Mouse (Mus musculus) liver, embryonic 11.5 days (tissue): ENCODE data around the gene Ppm1e. TPM values are rescaled to one million over a fixed set of nuclear protein-coding genes. Genes with fewer than 3 reads are reported as not detected.

Source experiments
- ATAC-seq: fragments of 200-750 bp; cut with Nextera tagmentation; replicated peaks from 2 replicates; pipeline ENCODE4 v1.8.0; 2017; ENCODE audit warnings: moderate number of reproducible peaks, mild to moderate bottlenecking, moderate TSS enrichment, moderate library complexity; ENCODE audit not compliant: low FRiP score
- DNase-seq: peaks from one replicate; pipeline ENCODE4 v3.0.0-alpha.2; 2017; ENCODE audit warnings: low spot score
- H3K27ac ChIP-seq: fragments of 300-500 bp; sonication (generic); 2 replicates; pipeline ENCODE4 v1.5.1; 2014; ENCODE audit warnings: mild to moderate bottlenecking, low read depth, low read length, control low read depth
- H3K27me3 ChIP-seq: fragments of 300-500 bp; sonication (generic); replicated peaks from 2 replicates; pipeline ENCODE4 v1.6.1; 2014; ENCODE audit warnings: low read length, mixed read lengths; ENCODE audit not compliant: control insufficient read depth, insufficient read depth
- H3K36me3 ChIP-seq: fragments of 300-500 bp; sonication (generic); 2 replicates; pipeline ENCODE4 v1.6.1; 2014; ENCODE audit warnings: mild to moderate bottlenecking, low read length, moderate library complexity, mixed read lengths; ENCODE audit not compliant: control insufficient read depth, insufficient read depth
- H3K4me1 ChIP-seq: fragments of 300-500 bp; sonication (generic); replicated peaks from 2 replicates; pipeline ENCODE4 v1.6.1; 2014; ENCODE audit warnings: low read length, mixed read lengths; ENCODE audit not compliant: control insufficient read depth, insufficient read depth
- H3K4me2 ChIP-seq: fragments of 300-500 bp; sonication (generic); 2 replicates; pipeline ENCODE4 v1.6.1; 2014; ENCODE audit warnings: mild to moderate bottlenecking, control low read depth, moderate library complexity
- H3K4me3 ChIP-seq: fragments of 300-500 bp; sonication (generic); 2 replicates; pipeline ENCODE4 v1.5.1; 2014; ENCODE audit warnings: low read depth, low read length, control low read depth
- H3K9ac ChIP-seq: fragments of 300-500 bp; sonication (generic); 2 replicates; pipeline ENCODE4 v1.6.1; 2014; ENCODE audit warnings: low read depth, low read length, control low read depth
- H3K9me3 ChIP-seq: fragments of 300-500 bp; sonication (generic); 2 replicates; pipeline ENCODE4 v1.6.1; 2016; ENCODE audit warnings: low read length, inconsistent platforms, mixed read lengths; ENCODE audit not compliant: control insufficient read depth
- WGBS: fragments of 180-500 bp; shearing (Covaris S2); extraction: QIAGEN DNeasy Blood & Tissue Kit; methylation state at CpG from one replicate; pipeline ENCODE4 v1.1.7; 2014; 5-methylcytosine and 5-hydroxymethylcytosine counted together
- polyA plus RNA-seq: library from polyadenylated mRNA; unstranded; fragments of >200 nt; fragmentation: Nextera tagmentation; extraction: Ambion mirVana; gene quantifications from 2 replicates; pipeline ENCODE4 v1.2.1, GENCODE M21; 2014

Gene Ppm1e
- polyA plus RNA-seq, result 1.9 and 2.6 TPM in 2 replicates

- H3K4me3 ChIP-seq, result peak within 1 kb of the TSS; percentile 75
- WGBS, result under 1% methylated on average over 95 of the region's 104 CpGs
- no peaks in the 10 kb centered on the region for H3K36me3 ChIP-seq
- H3K4me1 ChIP-seq, result peaks cover 8% of the 10 kb centered on the region; the same call in 1 of the 2 replicates
- H3K9ac ChIP-seq, result peak within 1 kb of the TSS; percentile 62
- ATAC-seq, result peak; percentile 91
- peak; percentile 83 for DNase-seq
- peak within 1 kb of the TSS; percentile 100 for H3K4me2 ChIP-seq
- peaks cover 27% of the 10 kb centered on the region for H3K27me3 ChIP-seq
- no peak within 1 kb of the TSS for H3K27ac ChIP-seq
- no peaks in the 10 kb centered on the region for H3K9me3 ChIP-seq
Observed at GRCm38 (mm10) chr11:87358331-87359261, at the start of gene Ppm1e. Gene Ppm1e, minus strand, starts transcription at chr11:87359023.

GRCm38 (mm10) chr11:87404876-87405275 lies 46.1 kb upstream of the Ppm1e start, which contains the start of the genes Rad51c and Tex14:
Gene Rad51c, minus strand, starts transcription at chr11:87404954.
Gene Tex14, plus strand, starts transcription at chr11:87405065.
- WGBS, result 73% methylated on average over 27 of the region's 27 CpGs
- Histone ChIP-seq H3K27ac (peak within 1 kb of the TSS; percentile 94), H3K9me3 (no peaks in the 10 kb centered on the region), H3K4me2 (peak within 1 kb of the TSS; percentile 88), H3K36me3 (no peaks in the 10 kb centered on the region), H3K4me1 (peaks cover 4% of the 10 kb centered on the region; the same call in 1 of the 2 replicates), H3K9ac (peak within 1 kb of the TSS; percentile 87), H3K4me3 (peak within 1 kb of the TSS; percentile 66), H3K27me3 (no peaks in the 10 kb centered on the region)
- DNase-seq (no peak), ATAC-seq (no peak)

DNA sequence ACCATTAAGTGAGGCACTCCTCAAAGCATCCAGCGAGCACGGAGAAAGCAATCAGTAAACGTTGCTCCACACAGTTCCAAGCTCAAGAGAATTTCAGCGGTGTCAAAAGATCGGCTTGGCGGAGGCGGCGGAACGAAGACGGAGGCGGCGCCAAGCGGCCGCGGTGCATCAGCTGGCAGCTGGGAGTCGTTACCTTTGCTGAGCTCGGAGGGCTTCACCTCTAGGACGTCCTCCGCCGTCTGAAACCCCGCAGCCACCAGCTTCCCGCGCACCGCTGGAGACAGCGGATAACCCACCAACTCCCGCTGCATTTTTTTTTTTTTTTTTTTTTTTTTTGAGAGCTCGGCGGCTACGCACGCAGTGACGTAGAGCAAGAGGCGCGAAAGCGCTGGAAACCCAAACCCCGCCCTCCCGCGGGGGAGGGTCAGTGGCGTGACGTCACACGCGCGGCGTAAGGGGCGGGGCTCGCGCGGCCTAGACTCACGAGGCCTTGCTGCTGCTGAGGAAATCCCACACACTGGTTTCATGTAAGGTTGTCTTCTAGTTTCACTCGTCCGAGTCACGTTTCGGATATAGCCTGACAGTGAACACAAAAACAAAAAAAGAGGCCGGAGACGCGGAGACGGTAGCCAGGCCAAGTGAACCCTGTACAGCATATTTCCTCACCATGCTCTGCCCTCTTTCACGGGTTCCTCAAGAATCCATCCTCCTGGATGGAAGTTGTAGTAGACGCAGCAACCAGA lies 45.5 kb upstream of the Ppm1e start:
- WGBS, result 2% methylated on average over 58 of the region's 58 CpGs
- H3K27ac ChIP-seq, result peak overlapping the region; percentile 94
- ATAC-seq (peak; percentile 94), DNase-seq (peak; percentile 99)
- H3K9ac ChIP-seq, result peak overlapping the region; percentile 87
- H3K36me3 ChIP-seq, result no peaks in the 10 kb centered on the region
- no peaks in the 10 kb centered on the region for H3K9me3 ChIP-seq
- H3K4me3 ChIP-seq, result peak overlapping the region; percentile 66
- H3K27me3 ChIP-seq, result no peaks in the 10 kb centered on the region
- H3K4me2 ChIP-seq, result peak overlapping the region; percentile 88
- peaks cover 4% of the 10 kb centered on the region; the same call in 1 of the 2 replicates for H3K4me1 ChIP-seq

GRCm38 (mm10) chr11:87398402-87398801 lies 39.6 kb upstream of the Ppm1e start:
- Histone ChIP-seq H3K4me1 (no peaks in the 10 kb centered on the region), H3K27me3 (no peaks in the 10 kb centered on the region), H3K4me3 (no peak overlapping the region), H3K4me2 (no peak overlapping the region), H3K27ac (no peak overlapping the region), H3K36me3 (no peaks in the 10 kb centered on the region), H3K9ac (no peak overlapping the region), H3K9me3 (no peaks in the 10 kb centered on the region)
- DNase-seq, result no peak
- ATAC-seq, result no peak
- 85% methylated on average over 2 of the region's 2 CpGs for WGBS

DNA sequence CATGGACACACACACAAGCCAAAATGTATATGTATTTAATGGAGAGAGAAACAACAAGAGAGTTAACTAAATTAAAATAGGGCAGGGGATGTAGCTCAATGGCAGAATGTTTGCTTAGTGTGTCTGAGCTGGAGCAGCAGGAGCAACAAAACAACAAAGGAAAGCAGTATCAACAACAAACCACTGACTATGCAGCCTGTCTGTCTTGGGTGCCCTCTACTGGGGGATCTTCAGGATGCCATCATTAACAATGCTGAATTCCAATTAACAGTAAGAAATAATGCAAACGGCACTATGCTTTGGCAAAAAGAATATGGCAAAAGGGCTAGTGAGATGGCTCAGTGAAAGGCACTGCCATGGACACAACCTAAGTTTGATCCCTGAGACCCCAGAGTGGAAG lies 35.0 kb upstream of the Ppm1e start:
- H3K4me2 ChIP-seq, result no peak overlapping the region
- H3K9me3 ChIP-seq, result no peaks in the 10 kb centered on the region
- no peak for ATAC-seq
- no peaks in the 10 kb centered on the region for H3K27me3 ChIP-seq
- 45% methylated on average over 1 of the region's 1 CpGs for WGBS
- DNase-seq, result no peak
- no peak overlapping the region for H3K27ac ChIP-seq
- H3K4me3 ChIP-seq, result no peak overlapping the region
- no peaks in the 10 kb centered on the region for H3K4me1 ChIP-seq
- H3K9ac ChIP-seq, result no peak overlapping the region
- no peaks in the 10 kb centered on the region for H3K36me3 ChIP-seq

GRCm38 (mm10) chr11:87385676-87386075 lies 26.9 kb upstream of the Ppm1e start:
- WGBS, result 98% methylated on average over 1 of the region's 1 CpGs
- H3K36me3 ChIP-seq, result 0 out of 2 replicates have a peak, but pooled peaks cover 2% of the 10 kb centered on the region

GRCm38 (mm10) chr11:87384551-87384950 lies 25.7 kb upstream of the Ppm1e start:
- ATAC-seq (no peak), DNase-seq (no peak)
- no peaks in the 10 kb centered on the region for H3K9me3 ChIP-seq
- no peak overlapping the region for H3K4me3 ChIP-seq
- no peak overlapping the region for H3K27ac ChIP-seq
- H3K36me3 ChIP-seq, result 0 out of 2 replicates have a peak, but pooled peaks cover 2% of the 10 kb centered on the region
- H3K4me1 ChIP-seq, result no peaks in the 10 kb centered on the region
- WGBS, result 93% methylated on average over 4 of the region's 4 CpGs
- H3K27me3 ChIP-seq, result no peaks in the 10 kb centered on the region
- no peak overlapping the region for H3K4me2 ChIP-seq
- no peak overlapping the region for H3K9ac ChIP-seq

More at GRCm38 (mm10) chr11:87385676-87386075, 26.9 kb upstream of the Ppm1e start:
- no peak overlapping the region for H3K4me2 ChIP-seq
- H3K4me3 ChIP-seq, result no peak overlapping the region
- H3K9ac ChIP-seq, result no peak overlapping the region
- DNase-seq (no peak), ATAC-seq (no peak)
- no peaks in the 10 kb centered on the region for H3K4me1 ChIP-seq
- no peaks in the 10 kb centered on the region for H3K9me3 ChIP-seq
- H3K27ac ChIP-seq, result no peak overlapping the region
- no peaks in the 10 kb centered on the region for H3K27me3 ChIP-seq

DNA sequence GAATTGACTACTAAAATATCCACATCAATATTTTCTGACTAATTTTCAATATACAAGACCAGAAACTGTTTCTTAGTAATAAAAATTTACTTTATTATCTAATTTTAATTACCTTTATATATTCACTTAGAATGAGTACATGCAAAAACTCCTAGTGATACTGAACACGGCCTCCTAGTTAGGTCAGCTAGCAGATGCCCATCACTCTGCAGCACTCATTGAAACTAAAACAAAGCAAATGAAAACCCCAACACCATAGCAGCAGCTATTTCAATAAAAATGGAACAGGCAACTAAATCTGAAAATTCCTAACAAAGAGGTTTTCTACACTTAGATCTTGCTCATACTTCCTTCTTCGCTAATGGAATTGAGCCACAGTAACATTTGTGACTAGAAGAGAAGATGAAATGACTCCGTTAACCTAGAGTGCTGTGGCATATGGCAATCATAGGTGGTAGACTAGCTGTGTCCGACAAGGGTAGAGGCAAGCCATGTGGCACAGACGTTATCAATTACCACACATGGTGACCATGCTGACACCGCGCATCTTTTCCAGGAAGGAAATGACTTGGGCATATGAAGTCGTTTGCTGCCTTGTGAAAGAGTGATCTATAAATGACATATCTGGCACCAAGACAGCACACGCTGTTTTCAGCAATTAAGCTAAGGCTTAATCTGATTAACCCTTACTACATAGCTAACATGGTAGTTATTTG lies 9.2 kb upstream of the Ppm1e start:
- no peak overlapping the region for H3K9ac ChIP-seq
- no peak overlapping the region for H3K27ac ChIP-seq
- H3K4me3 ChIP-seq, result no peak overlapping the region
- no peaks in the 10 kb centered on the region for H3K9me3 ChIP-seq
- peak; percentile 96 for ATAC-seq
- DNase-seq, result no peak
- no peaks in the 10 kb centered on the region for H3K36me3 ChIP-seq
- 46% methylated on average over 9 of the region's 9 CpGs for WGBS
- no peaks in the 10 kb centered on the region for H3K4me1 ChIP-seq
- no peak overlapping the region for H3K4me2 ChIP-seq
- no peaks in the 10 kb centered on the region for H3K27me3 ChIP-seq
